Mouse (Mus musculus): ENCODE data around the gene Gpr18.

DNA sequence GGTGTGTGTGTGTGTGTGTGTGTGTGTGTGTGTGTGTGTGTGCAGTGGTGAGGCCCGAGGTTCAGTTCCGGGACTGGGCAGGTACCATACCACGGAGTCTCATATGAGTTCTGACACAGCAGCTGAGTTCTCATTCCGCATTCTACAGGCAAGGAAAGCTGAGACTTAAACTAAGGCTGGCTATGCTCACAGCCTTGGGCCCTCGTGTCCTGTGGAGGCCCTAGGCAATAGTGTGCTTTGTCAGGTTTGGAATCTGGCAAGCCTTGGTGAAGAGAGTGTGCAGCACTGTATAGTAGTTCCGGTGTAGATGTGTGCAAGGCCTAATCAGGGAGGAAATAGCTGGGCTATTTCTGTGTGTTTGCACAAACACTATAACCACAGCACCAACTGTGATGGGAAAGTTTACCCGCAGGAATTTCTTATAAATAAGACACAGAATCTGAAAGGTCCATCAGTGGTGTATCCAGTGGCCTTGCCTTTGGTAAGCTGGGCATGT, 12.2 kb downstream of the Gpr18 start:
- TF ChIP-seq CTCF (conservative IDR thresholded peaks at IDR 0.05; ENCODE audit: low read length) (no peak), POU5F1 (IDR thresholded peaks at IDR 0.05; ENCODE audit: borderline replicate concordance, low read length) (no peak)
